Mouse (Mus musculus) heart, postnatal 4 days (tissue): Measurements from ENCODE around the gene Rap1a. TPM values are rescaled to one million over a fixed set of nuclear protein-coding genes. Genes with fewer than 3 reads are reported as not detected.

Experiments used
- DNase-seq: peaks from one replicate; pipeline ENCODE4 v3.0.0; 2021
- total RNA-seq, 2 experiments: library from RNA; stranded (reverse); gene quantifications; 2 replicates each; pipeline ENCODE4 v1.2.3; 2021

The Rap1a gene
- total RNA-seq, 2 experiments from 2014 or later, result 131 to 134 TPM

GRCm38 (mm10) chr3:105760063-105760462 is 41.1 kb downstream of the Rap1a start:
- DNase-seq, result no peak

- DNase-seq, result no peak
These were observed 42.5 kb downstream of the Rap1a start for GRCm38 (mm10) chr3:105758658-105759057.

DNA sequence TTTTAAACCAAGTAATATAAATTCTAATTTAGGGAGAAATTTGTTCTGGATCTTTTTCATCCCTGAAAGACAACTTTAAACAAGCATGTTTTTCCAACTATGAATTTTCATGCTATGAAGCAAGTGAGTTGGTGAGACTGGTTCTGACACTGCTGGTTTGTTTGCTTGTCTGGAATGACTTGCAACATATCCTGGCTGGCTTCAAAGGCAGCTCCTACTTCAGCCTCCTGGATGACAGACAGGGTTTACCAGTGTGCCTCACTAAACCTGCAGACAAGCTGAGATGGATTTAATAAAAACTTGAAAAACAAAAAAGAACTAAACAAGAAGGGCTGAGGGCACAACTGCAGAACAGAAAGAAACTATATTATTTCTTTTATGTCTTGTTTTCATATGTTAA is 43.0 kb downstream of the Rap1a start:
- DNase-seq, result no peak

DNA sequence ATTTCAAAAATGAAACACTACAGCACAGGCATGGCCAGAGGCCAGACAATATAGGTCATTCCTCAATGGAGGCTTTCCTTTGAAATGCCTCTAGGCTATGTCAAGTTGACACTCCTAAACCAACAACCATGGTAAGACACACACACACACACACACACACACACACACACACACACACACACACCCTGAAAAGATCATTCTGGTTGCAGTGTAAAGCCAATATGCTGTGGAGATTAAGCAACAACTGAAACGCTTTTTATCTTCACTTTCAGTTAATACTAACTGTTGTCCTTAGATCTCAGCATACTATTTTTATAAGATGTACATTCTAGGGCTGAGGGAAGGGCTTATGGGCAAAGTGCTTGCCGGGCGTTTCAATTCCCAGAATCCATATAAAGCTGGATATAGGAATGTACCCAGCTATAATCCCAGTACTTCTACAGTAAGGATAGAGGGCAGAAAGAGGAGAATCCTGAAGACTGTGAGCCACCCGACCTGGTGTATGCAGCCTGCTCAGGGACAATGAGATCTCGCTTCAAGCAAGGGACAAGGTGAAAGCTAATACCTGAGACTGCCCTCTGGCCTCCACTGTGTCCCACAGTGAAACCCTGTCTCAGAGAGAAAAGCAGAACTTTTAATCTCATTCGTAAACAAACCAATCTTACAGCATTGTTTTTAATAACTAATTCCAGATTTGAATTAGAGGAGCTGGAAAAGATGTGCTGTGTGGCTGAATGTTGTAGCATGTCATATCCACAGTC is 43.6 kb downstream of the Rap1a start:
- DNase-seq, result no peak

DNA sequence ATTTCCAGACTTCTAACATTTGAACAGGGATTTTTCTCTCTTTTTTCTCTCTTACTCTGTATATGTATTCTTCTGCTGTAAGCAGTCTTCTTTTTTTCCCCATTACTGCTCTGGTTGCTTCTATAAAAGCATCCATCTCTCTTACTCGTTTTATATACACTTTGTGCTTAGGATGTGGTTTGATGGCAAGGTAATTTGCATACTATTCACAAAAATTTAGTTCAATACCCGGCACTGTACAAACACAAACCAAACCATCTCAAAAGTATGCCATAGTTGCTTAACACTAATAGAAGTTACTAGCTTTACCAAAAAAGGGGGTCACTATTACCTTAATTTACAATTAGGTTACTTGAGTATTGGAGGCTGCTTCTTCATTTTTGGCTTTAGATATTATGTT is 44.6 kb downstream of the Rap1a start:
- DNase-seq, result no peak

DNA sequence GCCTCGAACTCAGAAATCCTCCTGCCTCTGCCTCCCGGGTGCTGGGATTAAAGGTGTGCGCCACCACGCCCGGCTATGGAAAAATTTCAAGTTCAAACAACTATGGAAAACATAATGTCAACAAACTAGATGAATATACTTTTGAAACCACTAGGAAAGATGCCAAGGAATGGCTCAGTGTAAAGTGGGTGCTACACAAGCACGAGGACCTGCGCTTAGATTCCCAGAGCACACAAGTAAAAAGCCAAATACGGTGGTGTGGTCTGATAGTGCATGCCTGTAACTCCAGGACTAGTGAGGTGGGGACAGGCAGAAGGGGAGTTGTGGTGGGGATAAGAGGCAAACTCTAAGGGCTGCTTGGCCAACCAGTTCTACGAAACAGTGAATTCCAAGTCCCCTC is 46.0 kb downstream of the Rap1a start:
- no peak for DNase-seq

DNA sequence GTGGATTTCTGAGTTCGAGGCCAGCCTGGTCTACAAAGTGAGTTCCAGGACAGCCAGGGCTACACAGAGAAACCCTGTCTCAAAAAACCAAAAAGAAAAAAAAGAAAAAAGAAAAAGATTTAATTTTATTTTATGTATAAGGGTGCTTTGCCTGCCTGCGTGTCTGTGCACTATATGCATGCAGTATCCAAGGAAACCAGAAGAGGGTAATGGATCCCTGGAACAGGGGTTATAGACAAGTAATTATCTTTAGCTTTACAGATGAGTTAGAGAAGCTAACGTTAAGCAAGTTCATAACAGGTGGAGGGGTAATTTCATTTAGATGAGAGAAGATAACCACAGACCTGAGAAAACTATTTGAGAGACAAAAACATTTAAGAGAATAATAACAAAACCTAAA is 47.0 kb downstream of the Rap1a start:
- DNase-seq, result no peak

GRCm38 (mm10) chr3:105750810-105751209 is 50.3 kb downstream of the Rap1a start:
- DNase-seq, result no peak

DNA sequence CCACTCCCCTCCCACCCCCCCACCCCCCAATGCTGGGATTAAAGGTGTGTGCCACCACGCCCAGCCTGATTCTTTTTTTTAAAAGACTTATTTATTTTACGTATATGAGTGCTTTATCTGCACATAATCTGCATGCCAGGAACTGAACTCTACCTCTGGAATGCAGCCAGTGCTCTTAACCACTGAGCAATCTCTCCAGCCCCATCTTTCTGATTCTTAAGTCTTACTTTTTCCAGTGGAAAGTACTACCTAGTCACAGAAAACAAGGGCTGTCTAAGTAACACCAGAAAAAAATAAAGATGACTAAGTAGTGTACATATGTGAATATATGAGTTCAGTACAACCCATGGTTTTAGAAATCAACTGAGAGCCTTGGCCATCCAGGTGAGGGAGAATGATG is 54.6 kb downstream of the Rap1a start:
- no peak for DNase-seq

DNA sequence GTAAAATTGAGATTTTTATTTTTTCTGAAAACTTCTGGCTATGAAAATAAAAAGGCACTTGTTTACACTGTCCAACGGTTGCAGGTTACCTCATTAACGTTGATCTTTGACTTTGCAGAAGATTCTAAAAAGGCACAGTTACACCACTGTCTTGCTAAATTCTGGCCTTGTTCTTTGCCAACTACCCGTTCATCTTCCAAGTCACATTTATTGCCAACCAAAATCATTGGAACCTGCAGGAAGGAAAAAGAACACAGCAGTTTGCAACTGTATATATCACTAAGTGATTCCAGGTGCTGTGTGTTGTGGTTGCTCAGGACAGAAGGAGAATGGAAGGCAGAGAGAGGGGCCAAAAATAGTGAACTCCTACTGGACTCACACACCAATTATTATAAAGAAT is 63.5 kb downstream of the Rap1a start:
- no peak for DNase-seq

DNA sequence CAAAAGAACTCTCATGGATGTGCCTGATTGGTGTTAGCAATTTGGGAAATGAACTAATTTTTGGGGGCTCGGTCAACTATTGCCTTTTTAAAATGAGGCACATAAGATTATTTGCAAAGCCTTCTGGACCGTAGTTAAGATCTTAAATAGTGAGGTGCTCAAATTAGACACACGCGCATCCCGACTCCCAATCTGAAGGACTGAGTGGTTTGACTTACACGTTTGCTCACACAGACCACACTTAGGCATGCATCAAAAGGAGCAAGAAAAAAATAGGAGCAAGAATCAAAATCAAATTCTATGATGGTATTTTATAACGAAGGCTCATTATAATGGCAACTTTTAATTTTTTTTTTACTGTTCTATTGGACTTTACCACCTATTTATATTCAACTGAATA is 64.1 kb downstream of the Rap1a start:
- no peak for DNase-seq

- no peak for DNase-seq
These were observed 65.0 kb downstream of the Rap1a start for GRCm38 (mm10) chr3:105736148-105736547.

- DNase-seq, result no peak
These were observed 65.9 kb downstream of the Rap1a start for GRCm38 (mm10) chr3:105735285-105735684.

GRCm38 (mm10) chr3:105733538-105733937 is 67.6 kb downstream of the Rap1a start:
- DNase-seq, result no peak

DNA sequence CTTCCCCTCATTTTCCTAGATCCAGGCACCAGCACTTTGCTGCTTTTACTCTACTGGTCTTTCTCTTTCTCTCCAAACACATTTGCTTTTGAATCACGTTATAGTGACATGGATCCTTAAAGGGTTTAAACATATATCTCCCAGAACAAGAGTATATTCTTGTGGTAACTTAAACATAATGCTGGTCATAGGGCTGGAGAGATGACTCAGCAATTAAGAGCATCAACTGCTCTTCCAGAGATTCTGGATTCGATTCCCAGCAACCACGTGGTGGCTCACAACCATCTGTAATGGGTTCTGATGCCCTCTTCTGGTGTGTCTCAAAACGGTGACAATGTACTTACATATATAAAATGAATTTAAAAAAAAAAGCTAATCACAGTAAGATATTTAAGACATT is 68.8 kb downstream of the Rap1a start:
- DNase-seq, result no peak

DNA sequence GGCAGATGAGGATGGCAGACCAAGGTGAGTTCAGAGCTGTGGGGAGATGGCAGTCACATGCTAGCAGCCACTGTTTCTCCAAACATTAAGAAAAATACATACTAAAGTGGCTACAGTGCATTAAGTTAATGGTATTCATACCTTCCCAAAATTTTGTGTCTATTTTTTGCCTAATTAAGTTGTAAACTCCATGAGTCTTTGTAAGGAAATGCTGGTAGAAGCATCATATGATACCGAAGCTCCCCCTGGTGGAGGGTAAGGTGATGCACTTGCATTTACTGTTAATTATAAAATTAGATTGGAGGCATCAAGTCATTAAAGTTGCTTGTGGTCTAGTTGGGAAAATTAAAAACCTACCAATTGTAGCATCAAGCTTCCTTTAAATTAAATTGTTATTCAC is 75.1 kb downstream of the Rap1a start:
- DNase-seq, result peak; percentile 72

GRCm38 (mm10) chr3:105722510-105722909 is 78.6 kb downstream of the Rap1a start:
- no peak for DNase-seq

- no peak for DNase-seq
These were observed 79.4 kb downstream of the Rap1a start for GRCm38 (mm10) chr3:105721681-105722201.

DNA sequence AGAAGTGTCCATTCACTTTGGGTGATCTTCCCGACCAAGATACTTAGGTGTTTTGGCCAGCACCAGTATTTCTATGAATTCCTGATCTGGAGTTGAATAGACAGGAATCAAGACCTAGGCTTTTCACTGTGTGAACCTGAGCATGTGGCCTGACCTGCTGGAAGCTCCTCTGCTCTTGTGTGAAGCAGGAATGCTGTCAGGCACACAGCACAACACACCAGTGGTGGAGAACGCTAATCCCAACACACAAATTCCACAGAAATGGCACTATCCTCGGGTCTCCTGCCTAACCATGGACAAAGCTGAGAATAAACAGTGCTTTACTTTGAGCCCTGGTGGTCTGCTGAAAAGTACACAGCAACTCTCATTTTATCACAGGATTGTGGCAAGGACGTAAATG is 80.6 kb downstream of the Rap1a start:
- DNase-seq, result no peak

DNA sequence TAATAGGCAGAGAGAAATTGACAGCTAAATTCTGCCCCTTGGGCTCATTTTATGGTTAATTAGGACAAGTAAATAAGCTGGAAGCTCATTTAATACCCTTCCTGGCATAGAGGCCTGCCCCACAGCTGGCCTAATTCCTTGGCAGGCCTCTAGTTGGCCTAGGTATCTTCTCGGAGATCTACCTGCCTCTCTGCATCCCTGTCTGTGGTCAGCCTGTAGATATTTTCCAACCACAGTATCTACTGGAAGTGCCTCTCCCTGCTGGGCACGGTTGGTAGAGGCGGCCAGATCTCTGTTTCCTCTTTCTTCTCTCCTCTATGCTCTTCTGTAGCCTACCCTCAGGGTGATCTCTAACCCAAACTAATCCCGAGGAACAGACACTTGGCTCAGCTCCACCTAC is 81.2 kb downstream of the Rap1a start:
- no peak for DNase-seq

- no peak for DNase-seq
These were observed 82.4 kb downstream of the Rap1a start for GRCm38 (mm10) chr3:105718746-105719145.

DNA sequence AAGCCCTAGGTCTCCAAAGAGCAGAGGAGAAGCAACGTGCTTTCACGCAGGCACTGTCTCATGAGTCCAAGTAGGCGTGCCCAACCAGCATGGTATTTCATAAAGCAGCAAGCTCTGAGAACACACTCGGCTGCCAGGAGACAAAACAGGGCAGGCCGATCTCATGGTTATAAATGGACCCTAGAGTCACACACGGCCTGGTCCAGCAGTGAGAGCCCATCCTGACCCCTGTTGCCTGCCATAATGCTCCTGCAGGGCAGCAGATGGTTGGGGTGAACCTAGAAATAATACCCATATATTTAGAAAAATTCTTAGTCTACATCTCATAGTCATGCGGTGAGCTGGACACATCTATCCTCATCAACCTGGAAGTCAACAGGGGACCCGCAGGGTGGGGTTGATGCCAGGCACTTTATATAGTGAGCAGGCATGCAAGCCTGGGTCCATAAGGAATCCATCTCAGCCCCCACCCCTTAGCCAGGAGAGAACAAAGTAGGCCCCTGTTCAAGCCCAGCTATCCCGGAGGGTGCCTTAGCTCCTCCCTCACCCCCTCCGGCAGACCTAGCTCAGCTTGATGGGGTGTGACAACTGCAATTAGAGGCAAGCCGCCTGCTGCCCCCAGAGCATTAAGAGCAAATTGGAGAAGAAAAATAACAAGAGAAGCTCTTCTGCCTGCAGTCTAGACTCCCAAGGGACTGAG is 83.1 kb downstream of the Rap1a start:
- peak; percentile 57 for DNase-seq

DNA sequence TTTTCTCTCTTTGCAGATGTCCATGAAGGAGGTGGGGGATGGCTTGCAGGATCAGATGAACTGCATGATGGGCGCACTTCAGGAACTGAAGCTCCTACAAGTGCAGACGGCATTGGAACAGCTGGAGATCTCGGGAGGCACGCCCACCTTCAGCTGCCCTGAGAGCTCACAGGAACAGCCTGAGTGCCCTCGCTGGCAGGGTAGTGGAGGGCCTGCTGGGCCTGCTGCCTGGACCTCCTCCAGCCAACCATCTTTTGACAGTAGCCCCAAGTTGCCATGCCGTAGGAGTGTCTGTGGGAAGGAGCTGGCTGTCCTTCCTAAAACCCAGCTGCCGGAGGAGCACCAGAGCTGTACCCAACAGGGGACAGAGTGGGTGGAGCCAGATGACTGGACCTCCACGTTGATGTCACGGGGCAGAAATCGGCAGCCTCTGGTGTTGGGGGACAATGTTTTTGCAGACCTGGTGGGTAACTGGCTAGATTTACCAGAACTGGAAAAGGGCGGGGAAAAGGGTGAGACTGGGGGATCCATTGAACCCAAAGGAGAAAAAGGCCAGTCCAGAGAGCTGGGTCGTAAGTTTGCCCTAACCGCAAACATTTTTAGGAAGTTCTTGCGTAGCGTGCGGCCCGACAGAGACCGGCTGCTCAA is 84.7 kb downstream of the Rap1a start:
- no peak for DNase-seq

DNA sequence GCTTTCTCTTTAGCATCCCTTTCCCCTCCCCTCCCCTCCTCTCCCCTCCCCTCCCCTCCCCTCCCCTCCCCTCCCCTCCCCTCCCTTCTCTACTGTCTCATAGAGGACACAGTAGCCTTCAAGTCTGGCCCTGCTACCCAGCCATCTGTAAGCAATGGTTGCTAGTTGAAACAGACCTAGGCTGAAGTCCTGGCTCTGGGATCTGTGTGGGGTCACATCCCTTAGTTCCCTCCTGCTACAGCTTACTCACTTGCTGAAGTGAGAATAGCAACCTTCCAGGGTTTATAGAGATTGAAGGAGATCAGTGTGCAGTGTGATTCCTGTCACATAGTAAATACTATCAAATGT is 86.3 kb downstream of the Rap1a start:
- no peak for DNase-seq
